Mouse (Mus musculus): ENCODE results near the gene Mid1. TPM values are rescaled to one million over a fixed set of nuclear protein-coding genes. Genes with fewer than 3 reads are reported as not detected.

Gene Mid1
- total RNA-seq (2021): 1 to 10 TPM; 2.6 to 5.5 TPM
- 3.4 and 3.7 TPM in 2 replicates for polyA plus RNA-seq (2012; rRNA removed)
- long read RNA-seq: 0 reads

DNA sequence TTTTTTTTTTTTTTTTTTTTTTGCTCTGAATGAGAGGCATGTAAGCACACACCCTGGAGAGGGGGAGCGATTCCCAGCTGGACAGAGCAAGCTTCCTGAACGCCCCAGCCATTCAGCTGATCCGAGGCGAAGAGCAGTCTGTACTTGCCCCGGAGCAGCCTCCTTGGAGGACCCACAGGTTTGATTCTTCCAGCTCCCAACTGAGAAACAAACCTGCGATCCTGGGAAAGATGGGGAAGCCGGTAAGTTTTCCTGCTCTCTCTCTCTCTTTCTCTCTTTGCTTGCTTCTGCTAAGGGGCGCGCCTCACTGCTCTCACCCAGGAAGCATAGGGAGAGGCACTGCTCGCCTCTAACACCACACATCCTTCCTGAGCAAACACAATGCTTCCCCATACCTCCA lies at the start of gene Mid1:
Gene Mid1 (plus strand): TSS at position 69 of the 400 bp plus-strand sequence.
- intact Hi-C loops (cut with DNase I): no loop called here

DNA sequence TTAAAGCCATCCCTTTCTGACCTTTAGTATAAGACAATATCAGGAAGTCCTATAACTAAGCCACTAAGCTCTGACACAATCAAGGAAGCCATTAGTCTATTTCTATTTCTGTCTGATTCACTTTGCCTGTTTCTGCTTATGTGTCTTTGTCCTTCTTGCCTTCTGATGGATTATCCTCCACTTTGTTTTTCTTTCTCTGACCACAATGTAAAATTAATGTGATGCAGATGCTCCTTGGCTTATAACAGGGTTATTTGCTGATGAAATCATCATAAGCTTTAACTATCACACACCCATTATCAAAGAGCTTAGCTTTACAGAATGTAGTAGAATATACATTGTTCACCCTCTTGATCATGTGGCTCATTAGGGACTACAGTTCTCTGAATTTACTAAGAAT lies 11.9 kb upstream of the Mid1 start:
- no peaks in the 10 kb centered on the region for H3K27me3 ChIP-seq (ENCODE audit: control insufficient read depth, insufficient read depth, low read length)
- no peak for DNase-seq
- no peak overlapping the region for H3K27ac ChIP-seq
- intact Hi-C loops (cut with DNase I): no loop called here
- no peaks in the 10 kb centered on the region for H3K4me1 ChIP-seq (ENCODE audit: control insufficient read depth, insufficient read depth, low read length)
- no peaks in the 10 kb centered on the region for H3K79me2 ChIP-seq (replicated peaks; ENCODE audit: control insufficient read depth, insufficient read depth, low read length)
- TF ChIP-seq EP300 (IDR thresholded peaks at IDR 0.05; ENCODE audit: insufficient read depth, low read depth, low read length): no peak
- no peak for TF ChIP-seq POLR2A (IDR thresholded peaks at IDR 0.05; ENCODE audit: insufficient read depth, low read depth, low read length)
- no peak for TF ChIP-seq CTCF (IDR thresholded peaks at IDR 0.05)
- H3K36me3 ChIP-seq (ENCODE audit: control insufficient read depth, insufficient read depth, low read length): no peaks in the 10 kb centered on the region
- no peak overlapping the region for H3K4me3 ChIP-seq
- H3K9ac ChIP-seq (ENCODE audit: low read depth, low read length): no peak overlapping the region

More for the DNA sequence above, at the start of gene Mid1:
- Histone ChIP-seq H3K4me1 (ENCODE audit: control insufficient read depth, insufficient read depth, low read length) (no peaks in the 10 kb centered on the region; the same call in 1 of the 2 replicates), H3K4me3 (peak within 1 kb of the TSS; percentile 39), H3K36me3 (ENCODE audit: control insufficient read depth, insufficient read depth, low read length) (no peaks in the 10 kb centered on the region), H3K27me3 (ENCODE audit: control insufficient read depth, insufficient read depth, low read length) (no peaks in the 10 kb centered on the region), H3K79me2 (replicated peaks; ENCODE audit: control insufficient read depth, insufficient read depth, low read length) (no peaks in the 10 kb centered on the region), H3K9ac (ENCODE audit: low read depth, low read length) (peak within 1 kb of the TSS; percentile 44; the same call in 1 of the 2 replicates), H3K27ac (peak within 1 kb of the TSS; percentile 44)
- peak; percentile 34 to 51 for DNase-seq
- TF ChIP-seq POLR2A (IDR thresholded peaks at IDR 0.05; ENCODE audit: insufficient read depth, low read depth, low read length) (no peak), EP300 (IDR thresholded peaks at IDR 0.05; ENCODE audit: insufficient read depth, low read depth, low read length) (no peak), CTCF (IDR thresholded peaks at IDR 0.05) (no peak)
- WGBS: 14% methylated on average over 10 of the region's 10 CpGs

DNA sequence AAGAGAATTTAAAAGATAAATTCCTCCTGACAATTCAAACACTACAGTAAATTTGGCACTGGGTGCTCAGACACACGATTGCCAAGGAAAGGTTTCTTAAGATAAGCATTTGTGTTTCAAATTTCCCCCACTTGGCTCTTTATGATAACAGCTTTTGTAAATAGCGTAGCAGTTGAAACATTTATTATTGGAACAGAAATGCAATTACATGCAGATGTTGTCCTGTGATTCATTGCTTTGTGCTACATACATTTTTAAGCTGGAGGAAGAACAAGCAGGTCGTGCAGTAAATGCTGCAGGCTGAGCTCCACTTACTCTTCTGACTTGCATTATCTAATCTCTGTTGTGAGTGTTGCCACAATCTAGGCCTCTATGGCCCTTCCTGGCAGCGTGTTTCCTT lies 8.7 kb upstream of the Mid1 start:
- no peaks in the 10 kb centered on the region for H3K27me3 ChIP-seq (ENCODE audit: control insufficient read depth, insufficient read depth, low read length)
- no peak for TF ChIP-seq CTCF (IDR thresholded peaks at IDR 0.05)
- TF ChIP-seq POLR2A (IDR thresholded peaks at IDR 0.05; ENCODE audit: insufficient read depth, low read depth, low read length): no peak
- TF ChIP-seq EP300 (IDR thresholded peaks at IDR 0.05; ENCODE audit: insufficient read depth, low read depth, low read length): no peak
- no peak overlapping the region for H3K9ac ChIP-seq (ENCODE audit: low read depth, low read length)
- H3K27ac ChIP-seq: no peak overlapping the region
- H3K4me1 ChIP-seq (ENCODE audit: control insufficient read depth, insufficient read depth, low read length): no peaks in the 10 kb centered on the region
- H3K36me3 ChIP-seq (ENCODE audit: control insufficient read depth, insufficient read depth, low read length): no peaks in the 10 kb centered on the region
- H3K79me2 ChIP-seq (replicated peaks; ENCODE audit: control insufficient read depth, insufficient read depth, low read length): no peaks in the 10 kb centered on the region
- H3K4me3 ChIP-seq: no peak overlapping the region
- 20% methylated on average over 4 of the region's 4 CpGs for WGBS
- intact Hi-C loops (cut with DNase I): no loop called here
- DNase-seq: no peak

DNA sequence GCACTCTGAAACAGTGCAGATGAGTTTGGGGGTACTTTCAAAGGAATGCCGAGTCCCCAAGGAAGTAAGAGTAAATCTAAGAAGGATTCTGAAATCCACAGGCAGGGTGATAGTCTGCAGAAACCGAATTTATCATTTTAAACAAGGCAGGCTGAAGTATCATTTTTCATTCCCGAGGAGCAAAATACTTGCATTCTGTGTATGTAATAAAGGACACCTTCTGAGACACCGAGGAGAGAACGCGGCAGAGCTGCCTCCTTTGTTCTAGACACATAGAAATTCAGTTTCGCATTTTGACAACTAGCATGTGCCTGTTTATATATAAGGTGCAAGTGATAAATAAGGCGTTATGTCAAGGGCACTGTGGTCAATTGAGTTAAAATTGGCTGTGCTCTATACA lies 732 bp downstream of the Mid1 start:
- Histone ChIP-seq H3K9ac (ENCODE audit: low read depth, low read length) (peak overlapping the region; percentile 30; the same call in 1 of the 2 replicates), H3K27me3 (ENCODE audit: control insufficient read depth, insufficient read depth, low read length) (no peaks in the 10 kb centered on the region), H3K79me2 (replicated peaks; ENCODE audit: control insufficient read depth, insufficient read depth, low read length) (no peaks in the 10 kb centered on the region), H3K4me3 (peak overlapping the region; percentile 39), H3K4me1 (ENCODE audit: control insufficient read depth, insufficient read depth, low read length) (no peaks in the 10 kb centered on the region; the same call in 1 of the 2 replicates), H3K36me3 (ENCODE audit: control insufficient read depth, insufficient read depth, low read length) (no peaks in the 10 kb centered on the region), H3K27ac (peak overlapping the region; percentile 44)
- TF ChIP-seq EP300 (IDR thresholded peaks at IDR 0.05; ENCODE audit: insufficient read depth, low read depth, low read length) (no peak), CTCF (IDR thresholded peaks at IDR 0.05) (no peak), POLR2A (IDR thresholded peaks at IDR 0.05; ENCODE audit: insufficient read depth, low read depth, low read length) (no peak)
- 33% methylated on average over 8 of the region's 8 CpGs for WGBS
- intact Hi-C loops (cut with DNase I): no loop called here
- no peak for DNase-seq

DNA sequence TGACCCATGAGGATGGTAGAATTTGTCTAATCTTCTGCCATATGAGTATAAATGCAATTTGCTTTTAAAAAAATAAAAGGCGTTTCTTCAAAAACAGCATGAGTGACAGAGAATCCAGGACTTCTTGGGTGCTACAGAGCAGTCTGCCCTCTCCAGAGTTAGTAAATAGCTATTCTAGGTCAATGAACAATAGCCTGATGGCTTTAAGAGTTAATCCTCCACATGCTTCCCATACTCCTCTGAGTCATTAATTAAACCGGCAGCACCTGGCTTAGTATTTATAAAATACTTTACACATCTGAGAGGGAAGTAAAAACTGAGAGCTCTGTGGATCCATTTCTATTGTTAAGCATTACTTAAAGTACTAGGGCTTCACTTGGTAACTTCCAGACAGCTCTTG lies 6.2 kb downstream of the Mid1 start:
- Histone ChIP-seq H3K27me3 (ENCODE audit: control insufficient read depth, insufficient read depth, low read length) (no peaks in the 10 kb centered on the region), H3K4me3 (no peak overlapping the region), H3K36me3 (ENCODE audit: control insufficient read depth, insufficient read depth, low read length) (no peaks in the 10 kb centered on the region), H3K79me2 (replicated peaks; ENCODE audit: control insufficient read depth, insufficient read depth, low read length) (no peaks in the 10 kb centered on the region), H3K4me1 (ENCODE audit: control insufficient read depth, insufficient read depth, low read length) (no peaks in the 10 kb centered on the region), H3K27ac (peak overlapping the region; percentile 38), H3K9ac (ENCODE audit: low read depth, low read length) (no peak overlapping the region)
- DNase-seq: no peak
- intact Hi-C loops (cut with DNase I): no loop called here
- WGBS: 63% methylated on average over 2 of the region's 2 CpGs
- TF ChIP-seq CTCF (IDR thresholded peaks at IDR 0.05) (no peak), EP300 (IDR thresholded peaks at IDR 0.05; ENCODE audit: insufficient read depth, low read depth, low read length) (no peak), POLR2A (IDR thresholded peaks at IDR 0.05; ENCODE audit: insufficient read depth, low read depth, low read length) (no peak)

DNA sequence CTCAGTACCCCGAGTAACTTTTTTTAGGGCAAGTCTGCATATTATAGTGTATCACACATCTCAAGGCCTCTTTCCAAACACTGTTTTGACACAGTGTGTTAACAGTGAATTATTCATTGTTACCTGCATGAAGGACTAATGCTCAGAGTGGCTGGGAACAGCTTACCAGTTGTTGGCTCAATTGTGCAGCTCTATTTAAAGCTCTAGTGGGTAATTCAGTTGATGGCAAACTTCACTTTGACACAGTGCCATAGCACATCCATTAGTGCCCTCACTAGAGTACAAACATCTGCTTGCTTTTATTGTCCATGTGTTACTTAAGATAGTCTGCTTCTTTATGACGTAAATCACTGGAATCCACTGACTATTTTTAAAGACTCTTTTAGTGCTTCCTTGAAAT lies 6.7 kb downstream of the Mid1 start:
- H3K27me3 ChIP-seq (ENCODE audit: control insufficient read depth, insufficient read depth, low read length): no peaks in the 10 kb centered on the region
- H3K36me3 ChIP-seq (ENCODE audit: control insufficient read depth, insufficient read depth, low read length): no peaks in the 10 kb centered on the region
- no peak overlapping the region for H3K9ac ChIP-seq (ENCODE audit: low read depth, low read length)
- H3K27ac ChIP-seq: peak overlapping the region; percentile 38
- WGBS: 42% methylated on average over 2 of the region's 2 CpGs
- H3K4me3 ChIP-seq: no peak overlapping the region
- no peaks in the 10 kb centered on the region for H3K4me1 ChIP-seq (ENCODE audit: control insufficient read depth, insufficient read depth, low read length)
- no peaks in the 10 kb centered on the region for H3K79me2 ChIP-seq (replicated peaks; ENCODE audit: control insufficient read depth, insufficient read depth, low read length)
- DNase-seq: peak in 1 of 2 experiments; percentile 26
- TF ChIP-seq EP300 (IDR thresholded peaks at IDR 0.05; ENCODE audit: insufficient read depth, low read depth, low read length): no peak
- no peak for TF ChIP-seq POLR2A (IDR thresholded peaks at IDR 0.05; ENCODE audit: insufficient read depth, low read depth, low read length)
- no peak for TF ChIP-seq CTCF (IDR thresholded peaks at IDR 0.05)
- intact Hi-C loops (cut with DNase I): no loop called here

Data from heart, adult 2 months (tissue).